Mouse (Mus musculus) lung, adult 2 months (tissue): Measurements from ENCODE around the gene Timm13. TPM values are rescaled to one million over a fixed set of nuclear protein-coding genes. Genes with fewer than 3 reads are reported as not detected.
A peak's percentile ranks its signal among the peaks of the same experiment; 100 is the strongest.

ENCODE experiments used
- DNase-seq: peaks from one replicate; pipeline ENCODE4 v3.0.0; 2022
- H3K4me1 ChIP-seq: fragments of 200-500 bp; 2 replicates; pipeline ENCODE4 v1.6.1; 2011; ENCODE audit warnings: low read length; ENCODE audit not compliant: control insufficient read depth, insufficient read depth
- H3K4me3 ChIP-seq: fragments of 200-500 bp; replicated peaks from 2 replicates; pipeline ENCODE3; 2011; ENCODE audit warnings: low read depth, mild to moderate bottlenecking, control low read depth, low read length; ENCODE audit errors: extremely low read depth
- CTCF ChIP-seq: fragments of 200-500 bp; IDR thresholded peaks from 2 replicates; pipeline ENCODE4 v1.5.1; 2011; ENCODE audit warnings: mild to moderate bottlenecking, low read length, control low read depth; ENCODE audit not compliant: insufficient read depth
- POLR2A ChIP-seq: fragments of 200-500 bp; IDR thresholded peaks from 2 replicates; pipeline ENCODE4 v1.6.1; 2011; ENCODE audit warnings: low read depth, mild to moderate bottlenecking, control low read depth, low read length, borderline replicate concordance; ENCODE audit errors: extremely low read depth
- WGBS: fragments of 180-500 bp; shearing (Covaris S2); methylation state at CpG from one replicate; pipeline ENCODE4 v1.1.7; 2018; 5-methylcytosine and 5-hydroxymethylcytosine counted together
- polyA plus RNA-seq: library from polyadenylated mRNA; depleted of rRNA; stranded (reverse); fragments of >200 nt; gene quantifications from 2 replicates; pipeline ENCODE4 v1.2.3, GENCODE M21; 2012

The Timm13 gene
- polyA plus RNA-seq, 1 experiment, result 157 TPM

GRCm38 (mm10) chr10:80899074-80899473 is 1.7 kb downstream of the Timm13 start:
- TF ChIP-seq CTCF, result no peak
- no peak for TF ChIP-seq POLR2A
- peaks cover 7% of the 10 kb centered on the region; the same call in 1 of the 2 replicates for H3K4me1 ChIP-seq
- WGBS, result 80% methylated on average over 8 of the region's 8 CpGs
- no peak for DNase-seq
- H3K4me3 ChIP-seq, result no peak overlapping the region

GRCm38 (mm10) chr10:80897861-80898510 is 2.8 kb downstream of the Timm13 start:
- no peak for TF ChIP-seq POLR2A
- no peak for TF ChIP-seq CTCF
- WGBS, result 52% methylated on average over 41 of the region's 41 CpGs
- Histone ChIP-seq H3K4me3 (no peak overlapping the region), H3K4me1 (peaks cover 7% of the 10 kb centered on the region; the same call in 1 of the 2 replicates)
- DNase-seq, result no peak

DNA sequence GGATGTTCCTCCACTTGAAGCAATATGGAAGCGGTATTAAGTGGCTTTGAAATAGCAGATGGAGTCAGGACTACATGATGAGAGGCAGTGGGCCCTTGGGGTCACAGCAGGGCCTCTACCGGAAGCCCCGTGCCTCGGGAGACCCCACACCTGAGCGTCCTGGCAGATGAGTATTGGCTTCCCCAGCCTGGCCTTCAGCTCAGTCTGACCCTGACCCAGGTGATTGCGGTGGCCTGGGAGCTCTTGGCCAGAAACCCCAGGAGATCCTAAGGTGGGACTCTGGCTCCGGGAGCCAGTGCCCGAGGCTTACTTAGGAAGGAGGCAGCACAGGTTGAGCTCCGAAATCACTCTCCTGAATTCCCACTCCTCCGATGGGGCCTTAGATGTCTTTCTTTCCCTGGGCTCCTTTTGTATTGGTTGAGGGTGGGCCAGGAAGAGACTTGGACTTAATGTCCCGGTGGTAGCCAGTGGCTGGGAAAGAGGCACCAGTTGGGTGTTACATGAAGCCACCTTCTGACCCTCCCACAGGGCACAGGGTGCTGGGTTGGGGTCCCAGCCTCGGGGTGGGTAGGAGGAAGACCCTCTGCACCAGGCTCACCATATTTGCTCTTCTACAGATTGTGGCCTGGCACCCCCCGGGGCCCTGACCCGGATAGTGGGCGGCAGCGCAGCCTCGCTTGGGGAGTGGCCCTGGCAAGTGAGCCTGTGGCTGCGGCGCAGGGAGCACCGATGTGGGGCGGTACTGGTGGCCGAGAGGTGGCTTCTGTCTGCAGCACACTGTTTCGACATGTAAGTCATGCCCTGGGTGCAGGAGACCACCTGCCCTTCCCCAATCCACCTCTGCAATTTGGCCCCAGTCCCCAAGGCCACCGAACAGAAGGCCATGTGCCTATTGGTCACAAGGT is 3.9 kb downstream of the Timm13 start:
- H3K4me3 ChIP-seq, result no peak overlapping the region
- no peak for DNase-seq
- TF ChIP-seq POLR2A (no peak), CTCF (no peak)
- 76% methylated on average over 24 of the region's 24 CpGs for WGBS
- peaks cover 7% of the 10 kb centered on the region; the same call in 1 of the 2 replicates for H3K4me1 ChIP-seq

DNA sequence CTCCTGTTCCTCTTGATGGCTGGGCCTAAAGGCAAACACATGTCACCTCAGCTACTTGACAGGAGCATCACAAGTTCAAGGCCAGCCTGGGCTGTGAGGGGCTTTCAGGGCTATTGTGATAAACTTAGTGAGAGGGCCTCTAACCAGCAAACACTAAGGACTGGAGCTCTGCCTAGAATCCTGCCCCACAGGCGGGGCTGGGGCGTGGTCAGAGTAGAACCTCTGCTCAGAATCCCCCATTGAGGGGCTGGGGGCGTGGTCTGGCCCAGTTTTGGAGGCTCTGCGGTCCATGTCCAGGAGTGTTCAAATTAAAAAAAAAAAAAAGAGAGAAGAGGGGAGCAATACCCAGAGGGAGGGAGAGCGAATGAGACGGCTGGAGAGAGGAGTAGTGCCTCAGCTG is 5.1 kb downstream of the Timm13 start:
- WGBS, result 78% methylated on average over 6 of the region's 6 CpGs
- H3K4me1 ChIP-seq, result peaks cover 7% of the 10 kb centered on the region; the same call in 1 of the 2 replicates
- no peak for DNase-seq
- TF ChIP-seq CTCF (no peak), POLR2A (no peak)
- H3K4me3 ChIP-seq, result no peak overlapping the region

DNA sequence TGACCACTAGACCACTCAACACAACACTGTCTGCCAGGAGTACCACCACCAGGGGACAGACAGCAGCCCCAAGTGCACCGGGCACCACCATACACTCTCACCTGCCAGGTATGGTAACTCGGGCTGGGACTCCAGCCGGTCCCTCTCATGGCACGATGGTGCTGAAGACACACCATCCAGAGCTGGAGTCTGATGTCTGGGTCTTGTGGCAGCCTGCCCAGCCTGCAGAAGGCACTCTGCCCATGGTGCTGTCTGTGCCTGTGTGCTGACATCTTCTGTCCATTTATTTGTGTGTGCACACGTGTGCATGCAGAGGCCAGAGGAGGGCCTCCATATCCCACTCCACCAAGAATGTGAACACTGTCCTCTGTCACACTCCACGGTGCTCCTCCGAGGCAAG is 5.7 kb downstream of the Timm13 start:
- DNase-seq, result no peak
- H3K4me1 ChIP-seq, result peaks cover 7% of the 10 kb centered on the region; the same call in 1 of the 2 replicates
- 82% methylated on average over 7 of the region's 7 CpGs for WGBS
- no peak for TF ChIP-seq POLR2A
- no peak for TF ChIP-seq CTCF
- H3K4me3 ChIP-seq, result no peak overlapping the region

DNA sequence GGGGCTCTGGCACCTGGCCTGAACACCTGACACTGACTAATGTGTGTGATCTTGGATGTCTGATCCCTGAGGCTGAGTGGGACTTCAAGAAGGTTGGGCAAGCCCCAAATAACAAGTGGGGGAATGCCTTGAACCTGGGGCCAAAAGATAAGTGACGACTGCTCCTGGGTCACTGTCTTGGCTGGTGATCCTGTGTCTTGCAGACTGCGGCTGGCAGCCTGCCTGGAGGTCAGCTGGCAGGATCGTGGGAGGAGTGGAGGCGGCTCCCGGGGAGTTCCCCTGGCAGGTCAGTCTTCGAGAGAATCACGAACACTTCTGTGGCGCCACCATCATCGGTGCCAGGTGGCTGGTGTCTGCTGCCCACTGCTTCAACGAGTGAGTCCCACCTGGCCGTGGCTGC is 13.6 kb downstream of the Timm13 start:
- no peaks in the 10 kb centered on the region for H3K4me1 ChIP-seq
- TF ChIP-seq POLR2A (no peak), CTCF (no peak)
- no peak overlapping the region for H3K4me3 ChIP-seq
- peak; percentile 23 for DNase-seq
- WGBS, result 33% methylated on average over 11 of the region's 11 CpGs

GRCm38 (mm10) chr10:80881301-80881700 is 19.5 kb downstream of the Timm13 start:
- 25% methylated on average over 10 of the region's 10 CpGs for WGBS
- Histone ChIP-seq H3K4me3 (no peak overlapping the region), H3K4me1 (no peaks in the 10 kb centered on the region)
- TF ChIP-seq CTCF, result peak; percentile 86
- TF ChIP-seq POLR2A, result no peak
- DNase-seq, result peak; percentile 74

DNA sequence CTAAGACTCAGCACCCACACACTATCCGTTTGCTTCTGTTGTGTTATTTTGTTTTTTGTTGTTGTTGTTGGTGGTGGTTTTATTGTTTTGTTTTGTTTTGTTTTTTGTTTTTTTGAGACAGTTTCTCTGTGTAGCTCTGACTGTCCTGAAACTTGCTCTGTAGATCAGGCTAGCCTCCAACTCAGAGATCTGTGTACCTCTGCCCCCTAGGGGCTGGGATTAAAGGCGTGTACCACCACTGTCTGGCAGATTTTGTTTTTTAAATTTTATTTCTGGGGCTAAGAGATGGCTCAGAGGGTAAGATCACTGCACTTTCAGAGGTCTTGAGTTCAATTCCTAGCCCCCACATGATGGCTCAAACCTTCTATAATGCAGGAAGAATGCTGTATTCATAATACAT is 19.9 kb downstream of the Timm13 start:
- H3K4me1 ChIP-seq, result no peaks in the 10 kb centered on the region
- DNase-seq, result no peak
- TF ChIP-seq CTCF, result no peak
- TF ChIP-seq POLR2A, result no peak
- H3K4me3 ChIP-seq, result no peak overlapping the region
- 69% methylated on average over 2 of the region's 2 CpGs for WGBS

DNA sequence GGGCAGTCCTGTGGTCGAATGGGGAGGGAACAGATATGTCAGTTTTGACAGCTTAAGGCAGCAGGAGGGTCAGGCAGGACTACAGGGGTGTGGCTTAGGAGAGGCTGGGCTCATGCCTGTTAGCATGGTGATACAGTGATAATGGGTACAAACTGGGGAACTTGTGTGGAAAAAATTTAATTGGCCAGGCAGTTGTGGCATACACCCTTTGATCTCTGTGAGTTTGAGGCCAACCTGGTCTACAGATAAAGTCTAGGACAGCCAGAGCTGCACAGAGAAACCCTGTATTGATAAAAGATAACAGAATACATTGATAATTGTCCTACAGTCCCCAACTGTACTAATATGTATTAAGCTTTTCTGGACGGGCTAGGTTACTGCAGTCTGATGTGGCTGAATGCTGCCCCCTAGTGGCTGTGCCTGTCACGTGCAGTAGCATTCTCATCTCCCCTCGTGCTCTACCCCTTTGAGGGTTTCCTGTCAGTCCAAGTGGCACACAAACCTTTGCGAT is 20.6 kb downstream of the Timm13 start:
- TF ChIP-seq CTCF (peak; percentile 98), POLR2A (no peak)
- WGBS, result 7% methylated on average over 5 of the region's 5 CpGs
- Histone ChIP-seq H3K4me1 (no peaks in the 10 kb centered on the region), H3K4me3 (no peak overlapping the region)
- peak; percentile 57 for DNase-seq

GRCm38 (mm10) chr10:80876594-80876993 is 24.2 kb downstream of the Timm13 start:
- WGBS, result 28% methylated on average over 3 of the region's 3 CpGs
- no peak for DNase-seq
- Histone ChIP-seq H3K4me3 (no peak overlapping the region), H3K4me1 (no peaks in the 10 kb centered on the region)
- TF ChIP-seq CTCF (no peak), POLR2A (no peak)
